Mouse (Mus musculus) layer of hippocampus, adult 9-11 months (tissue): Measurements from ENCODE around the gene Olfr1416.

Source experiments
- DNase-seq: peaks from one replicate; pipeline ENCODE4 v3.0.0; 2022

The Olfr1416 gene

DNA sequence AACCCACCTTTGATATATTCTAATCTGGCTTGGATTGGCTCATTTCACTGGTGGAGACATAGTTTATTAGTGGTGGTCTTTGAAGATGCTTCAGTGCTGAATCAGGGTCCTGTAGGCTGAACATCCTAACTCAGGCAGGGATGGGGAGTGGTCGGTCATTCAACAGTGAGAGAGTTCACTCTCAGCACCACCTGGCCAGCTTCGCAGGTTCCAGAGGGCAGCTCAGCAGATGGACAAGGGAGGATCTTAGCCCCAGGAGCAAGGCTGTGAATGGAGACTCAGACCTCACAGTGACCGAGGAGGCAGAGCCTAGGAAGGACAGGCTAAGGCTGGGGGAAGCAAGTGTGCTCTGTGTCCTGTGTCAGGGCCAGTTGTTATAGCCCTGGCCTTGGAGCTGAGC, 53.5 kb downstream of the Olfr1416 start:
- DNase-seq = no peak

- DNase-seq = no peak
Measured at GRCm38 (mm10) chr1:92430991-92431390, 53.9 kb downstream of the Olfr1416 start.
